Mouse (Mus musculus) testis, adult 2 months (tissue): ENCODE measurements at regions not wholly inside any gene's neighbourhood (a gene's known extent, or its start where the extent isn't known, plus 50 kb on each side); places are given as distances from the start of the nearest gene placed in this dataset.

Experiments used
- CTCF ChIP-seq: fragments of 200-500 bp; IDR thresholded peaks from 2 replicates; pipeline ENCODE4 v1.5.1; 2012; ENCODE audit warnings: low read depth, mild to moderate bottlenecking, inconsistent platforms, low read length, moderate library complexity; ENCODE audit not compliant: control insufficient read depth, insufficient read depth, insufficient replicate concordance
- POLR2A ChIP-seq: fragments of 200-500 bp; IDR thresholded peaks from 2 replicates; pipeline ENCODE4 v1.6.1; 2012; ENCODE audit warnings: low read depth, mild to moderate bottlenecking, inconsistent platforms, low read length, moderate library complexity; ENCODE audit not compliant: control insufficient read depth

DNA sequence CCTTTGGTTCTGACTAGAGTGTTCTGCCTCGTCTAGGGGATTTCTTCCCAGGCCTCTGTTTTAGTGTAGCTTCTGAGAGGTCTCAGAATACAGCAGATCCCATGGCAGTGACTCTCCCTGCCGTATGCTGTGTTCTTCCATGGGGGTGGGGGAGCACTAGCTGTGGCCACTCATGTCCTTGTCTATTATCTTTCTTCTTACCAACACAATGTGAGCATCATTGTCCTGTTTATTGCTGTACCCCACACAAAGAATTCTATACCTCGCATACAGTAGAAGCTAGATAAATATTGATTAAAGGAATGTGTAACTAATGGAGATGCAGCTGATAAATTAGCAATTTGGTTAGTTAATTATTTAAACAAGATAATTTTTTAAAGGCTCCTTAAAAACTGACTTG is 337.5 kb upstream of the Mpped2 start:
- no peak for TF ChIP-seq CTCF
- TF ChIP-seq POLR2A, result no peak
